Mouse (Mus musculus) embryonic facial prominence, embryonic 12.5 days (tissue): ENCODE measurements around the gene Mark4. TPM values are rescaled to one million over a fixed set of nuclear protein-coding genes. Genes with fewer than 3 reads are reported as not detected.
A peak's percentile ranks its signal among the peaks of the same experiment; 100 is the strongest.

Experiments
- ATAC-seq: fragments of 200-750 bp; cut with Nextera tagmentation; 2 replicates; pipeline ENCODE4 v1.8.0; 2017; ENCODE audit not compliant: insufficient number of reproducible peaks, insufficient read depth, low FRiP score, low TSS enrichment
- H3K27ac ChIP-seq: fragments of 300-500 bp; sonication (generic); 2 replicates; pipeline ENCODE4 v1.5.1; 2016; ENCODE audit warnings: mild to moderate bottlenecking
- H3K27me3 ChIP-seq: fragments of 300-500 bp; sonication (generic); 2 replicates; pipeline ENCODE4 v1.6.1; 2016; ENCODE audit warnings: mild to moderate bottlenecking, moderate library complexity
- H3K36me3 ChIP-seq: fragments of 300-500 bp; sonication (generic); 2 replicates; pipeline ENCODE4 v1.6.1; 2016; ENCODE audit warnings: mild to moderate bottlenecking
- H3K4me1 ChIP-seq: fragments of 300-500 bp; sonication (generic); 2 replicates; pipeline ENCODE4 v1.6.1; 2016
- H3K4me2 ChIP-seq: fragments of 300-500 bp; sonication (generic); replicated peaks from 2 replicates; pipeline ENCODE4 v1.6.1; 2016; ENCODE audit warnings: mild to moderate bottlenecking, moderate library complexity
- H3K4me3 ChIP-seq: fragments of 300-500 bp; sonication (generic); 2 replicates; pipeline ENCODE4 v1.5.1; 2016; ENCODE audit warnings: mild to moderate bottlenecking
- H3K9ac ChIP-seq: fragments of 300-500 bp; sonication (generic); 2 replicates; pipeline ENCODE4 v1.6.1; 2016; ENCODE audit warnings: mild to moderate bottlenecking, moderate library complexity
- H3K9me3 ChIP-seq: fragments of 300-500 bp; sonication (generic); 2 replicates; pipeline ENCODE4 v1.6.1; 2016; ENCODE audit warnings: mild to moderate bottlenecking, moderate library complexity
- WGBS: fragments of 180-500 bp; shearing (Covaris S2); methylation state at CpG from one replicate; pipeline ENCODE4 v1.1.7; 2016; 5-methylcytosine and 5-hydroxymethylcytosine counted together
- polyA plus RNA-seq: library from polyadenylated mRNA; unstranded; fragments of >200 nt; fragmentation: Nextera tagmentation; extraction: Ambion mirVana; gene quantifications from 2 replicates; pipeline ENCODE4 v1.2.1, GENCODE M21; 2016

Mark4 gene
- polyA plus RNA-seq, 1 experiment from 2014 or later: 16.3 TPM

DNA sequence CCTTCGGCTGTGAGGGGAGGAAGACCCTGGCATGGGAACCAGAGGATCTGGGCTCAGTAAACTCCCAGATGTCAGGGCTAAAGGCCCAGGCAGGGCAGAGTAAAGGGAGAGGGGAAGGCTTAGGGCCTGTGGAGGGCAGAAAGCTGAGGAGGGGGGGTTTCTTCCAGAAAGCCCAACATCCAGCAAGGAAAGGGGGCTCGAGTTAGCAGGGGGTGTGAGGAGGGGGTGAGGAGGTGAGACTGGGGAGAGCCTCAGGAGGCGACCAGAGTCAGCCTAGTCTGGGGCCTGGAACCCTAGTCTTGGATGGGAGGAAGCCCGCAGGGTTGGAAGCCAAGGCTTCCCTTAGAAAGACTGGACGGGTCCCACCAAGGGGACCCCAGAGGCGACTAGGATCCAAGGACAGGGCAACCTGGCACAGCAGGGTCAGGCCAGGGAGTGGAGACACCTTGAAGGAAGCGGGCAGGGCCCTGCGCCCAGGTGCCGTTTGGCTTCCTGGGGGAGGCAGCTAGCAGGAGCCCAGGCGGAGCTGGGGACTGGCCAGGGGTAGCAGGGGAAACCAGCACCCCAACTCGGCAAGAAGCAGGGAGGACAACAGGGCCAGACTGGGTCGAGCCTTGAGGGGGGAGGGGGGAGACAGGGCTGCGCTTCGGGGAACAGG, 1.1 kb downstream of the Mark4 start:
- ATAC-seq: no peak; the same call in 1 of the 2 replicates
- WGBS: 6% methylated on average over 14 of the region's 14 CpGs

DNA sequence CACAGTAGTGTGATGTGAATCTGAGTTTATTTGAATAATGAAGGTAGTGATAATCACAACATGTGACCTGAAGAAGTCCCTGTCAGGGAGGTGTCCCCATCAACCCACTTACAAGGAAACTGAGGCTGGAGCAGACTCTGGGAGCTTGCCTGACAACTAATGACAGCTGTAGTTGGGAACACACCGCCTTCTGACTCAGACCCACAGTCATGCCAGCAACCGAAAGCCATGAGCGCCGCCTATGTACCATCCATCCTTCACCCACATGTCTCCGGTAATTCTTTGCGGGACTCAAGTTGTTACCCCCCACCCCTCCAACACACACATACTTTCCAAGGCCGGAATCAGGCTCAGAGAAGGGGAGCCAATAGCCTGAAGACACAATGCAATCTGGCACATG, 2.0 kb downstream of the Mark4 start:
- WGBS: 94% methylated on average over 7 of the region's 7 CpGs
- Histone ChIP-seq H3K9ac (no peak overlapping the region), H3K36me3 (peaks cover 29% of the 10 kb centered on the region), H3K4me2 (peak overlapping the region; percentile 99), H3K4me3 (peak overlapping the region; percentile 97), H3K9me3 (no peaks in the 10 kb centered on the region), H3K27ac (no peak overlapping the region), H3K4me1 (peaks cover 19% of the 10 kb centered on the region), H3K27me3 (no peaks in the 10 kb centered on the region)
- no peak for ATAC-seq

More for the DNA sequence above, 1.1 kb downstream of the Mark4 start:
- peaks cover 19% of the 10 kb centered on the region for H3K4me1 ChIP-seq
- peaks cover 23% of the 10 kb centered on the region for H3K36me3 ChIP-seq
- H3K27me3 ChIP-seq: no peaks in the 10 kb centered on the region
- H3K4me3 ChIP-seq: peak overlapping the region; percentile 97
- no peaks in the 10 kb centered on the region for H3K9me3 ChIP-seq
- peak overlapping the region; percentile 92 for H3K9ac ChIP-seq
- H3K4me2 ChIP-seq: peak overlapping the region; percentile 99
- peak overlapping the region; percentile 87 for H3K27ac ChIP-seq

DNA sequence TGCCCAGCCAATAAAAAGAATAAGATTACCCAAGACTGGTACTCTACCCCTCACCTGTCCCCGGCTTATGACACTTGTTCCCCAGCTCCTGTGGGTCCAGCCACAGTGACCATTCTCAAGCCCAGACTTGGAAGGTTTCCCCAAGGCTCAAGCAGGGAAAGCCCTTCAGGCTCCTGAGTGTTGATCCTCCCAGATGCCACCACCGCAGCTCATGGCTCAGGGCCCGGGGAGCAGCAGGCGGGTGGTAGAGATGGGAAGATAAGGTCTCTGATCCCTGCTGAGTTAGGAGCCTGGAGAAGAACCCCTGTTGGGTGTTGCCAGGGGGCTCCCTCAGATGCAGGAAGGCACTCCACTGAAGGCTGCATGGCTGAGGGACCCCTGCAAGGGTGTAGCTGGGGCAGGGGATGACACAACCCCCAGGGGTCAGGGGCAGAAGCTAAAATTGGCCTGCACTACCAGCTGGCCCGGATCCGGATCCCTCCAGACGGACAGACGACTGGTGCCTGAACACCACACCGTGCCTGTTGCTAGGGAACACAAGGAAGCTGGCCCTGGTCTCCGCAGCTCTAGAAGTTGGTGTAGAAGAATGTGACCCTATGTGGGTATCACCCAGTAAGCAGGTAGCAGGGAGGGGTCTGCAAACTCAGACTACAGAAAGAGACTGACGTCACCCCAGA, 2.7 kb downstream of the Mark4 start:
- no peak for ATAC-seq
- WGBS: 81% methylated on average over 11 of the region's 11 CpGs
- H3K27me3 ChIP-seq: no peaks in the 10 kb centered on the region
- peaks cover 19% of the 10 kb centered on the region for H3K4me1 ChIP-seq
- H3K36me3 ChIP-seq: peaks cover 36% of the 10 kb centered on the region
- no peak overlapping the region for H3K9ac ChIP-seq
- H3K9me3 ChIP-seq: 0 out of 2 replicates have a peak, but pooled peaks cover under 1% of the 10 kb centered on the region
- no peak overlapping the region for H3K27ac ChIP-seq
- no peak overlapping the region for H3K4me3 ChIP-seq
- 0 out of 2 replicates have a peak overlapping the region, but pooled peaks have one; percentile 7 for H3K4me2 ChIP-seq

DNA sequence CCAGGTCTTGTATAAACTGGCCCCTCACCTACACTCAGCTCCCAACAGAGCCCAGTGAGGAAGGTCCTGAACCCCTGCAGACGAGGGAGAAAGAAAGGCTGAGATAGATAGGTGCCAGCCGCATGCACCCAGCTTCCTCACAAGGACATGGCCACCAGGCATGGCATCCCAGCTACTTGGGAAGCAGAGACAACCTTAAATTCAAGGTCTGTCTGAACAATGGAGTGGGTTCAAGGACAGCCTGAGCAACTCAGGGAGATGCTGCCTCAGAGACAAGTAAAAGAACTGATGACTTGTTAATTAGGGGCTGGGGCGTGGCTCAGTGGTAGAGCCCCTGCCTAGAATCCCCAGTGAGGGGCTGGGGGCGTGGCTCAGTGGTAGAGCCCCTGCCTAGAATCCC, 3.4 kb downstream of the Mark4 start:
- 0 out of 2 replicates have a peak, but pooled peaks cover 3% of the 10 kb centered on the region for H3K9me3 ChIP-seq
- H3K27ac ChIP-seq: no peak overlapping the region
- H3K4me2 ChIP-seq: no peak overlapping the region
- H3K27me3 ChIP-seq: no peaks in the 10 kb centered on the region
- H3K9ac ChIP-seq: no peak overlapping the region
- whole genome bisulfite sequencing: 92% methylated on average over 4 of the region's 4 CpGs
- no peak for ATAC-seq
- H3K36me3 ChIP-seq: peaks cover 44% of the 10 kb centered on the region
- no peak overlapping the region for H3K4me3 ChIP-seq
- peaks cover 19% of the 10 kb centered on the region for H3K4me1 ChIP-seq

DNA sequence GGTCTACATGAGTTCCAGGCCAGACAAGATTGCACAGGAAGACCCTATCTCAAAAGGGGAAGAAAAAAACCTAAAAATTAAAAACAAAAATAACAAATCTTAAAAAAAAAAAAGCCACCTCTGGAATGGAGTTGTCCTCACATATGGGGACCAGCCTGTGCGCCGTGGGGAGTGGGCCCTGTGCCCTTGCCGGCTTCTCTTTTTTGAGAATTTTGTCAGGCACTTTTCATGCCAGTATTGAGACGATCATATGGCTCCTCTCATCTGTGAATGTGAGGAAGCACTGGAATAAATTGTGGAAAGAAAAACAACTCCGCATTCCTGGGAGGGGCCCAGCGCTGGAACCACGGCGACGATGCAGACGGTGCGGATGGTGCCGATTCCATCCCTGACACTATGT, 9.5 kb downstream of the Mark4 start:
- Histone ChIP-seq H3K4me2 (no peak overlapping the region), H3K4me3 (no peak overlapping the region), H3K9me3 (0 out of 2 replicates have a peak, but pooled peaks cover 3% of the 10 kb centered on the region), H3K27me3 (no peaks in the 10 kb centered on the region), H3K9ac (no peak overlapping the region), H3K4me1 (no peaks in the 10 kb centered on the region), H3K27ac (no peak overlapping the region), H3K36me3 (peaks cover 80% of the 10 kb centered on the region)
- WGBS: 77% methylated on average over 12 of the region's 12 CpGs
- no peak for ATAC-seq

DNA sequence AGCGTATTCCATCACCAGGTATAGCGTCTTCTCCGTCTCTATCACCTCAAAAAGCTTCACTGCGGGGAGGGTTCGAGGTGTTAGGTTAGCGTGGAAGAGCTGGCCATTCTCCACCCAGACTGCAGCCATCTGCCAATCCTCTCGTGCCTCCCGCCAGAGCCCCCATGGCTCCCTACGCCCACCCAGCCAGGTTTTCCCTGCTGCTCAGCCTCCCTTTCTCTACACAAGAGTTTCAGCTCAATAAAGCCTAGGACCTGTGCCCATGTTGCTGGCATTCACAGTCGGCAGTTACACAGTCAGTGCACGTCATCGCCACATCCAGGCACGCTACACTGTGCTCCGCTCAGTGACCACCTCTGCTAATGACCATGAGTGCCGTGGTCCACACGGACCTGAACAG, 10.9 kb downstream of the Mark4 start:
- H3K4me3 ChIP-seq: no peak overlapping the region
- peaks cover 82% of the 10 kb centered on the region for H3K36me3 ChIP-seq
- no peak overlapping the region for H3K9ac ChIP-seq
- 0 out of 2 replicates have a peak, but pooled peaks cover 3% of the 10 kb centered on the region for H3K9me3 ChIP-seq
- no peak overlapping the region for H3K4me2 ChIP-seq
- H3K27me3 ChIP-seq: no peaks in the 10 kb centered on the region
- no peak for ATAC-seq
- 95% methylated on average over 16 of the region's 16 CpGs for WGBS
- no peaks in the 10 kb centered on the region for H3K4me1 ChIP-seq
- no peak overlapping the region for H3K27ac ChIP-seq

DNA sequence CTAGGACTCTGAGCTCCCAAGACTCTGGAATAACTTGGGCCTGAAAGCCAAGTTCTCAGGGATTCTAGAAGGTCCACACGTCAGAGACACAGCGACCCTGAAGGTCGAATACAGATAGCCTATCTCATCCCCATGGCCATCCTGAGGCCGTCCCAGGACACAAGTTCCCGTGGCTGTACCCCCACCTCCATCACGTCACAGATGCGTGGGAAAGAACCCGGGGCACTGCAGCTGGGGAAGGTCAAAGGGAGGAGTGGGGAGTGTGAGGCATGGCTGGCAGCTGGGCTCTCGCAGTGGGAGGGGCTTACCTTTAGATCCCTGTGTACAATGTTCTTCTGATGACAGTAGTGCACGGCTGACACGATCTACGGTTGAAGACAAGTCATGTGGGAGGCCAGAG, 13.8 kb downstream of the Mark4 start:
- no peaks in the 10 kb centered on the region for H3K27me3 ChIP-seq
- no peaks in the 10 kb centered on the region for H3K4me1 ChIP-seq
- H3K4me2 ChIP-seq: no peak overlapping the region
- H3K36me3 ChIP-seq: peaks cover 86% of the 10 kb centered on the region
- 0 out of 2 replicates have a peak overlapping the region, but pooled peaks have one; percentile 0 for H3K4me3 ChIP-seq
- 87% methylated on average over 12 of the region's 12 CpGs for WGBS
- no peak for ATAC-seq
- H3K9me3 ChIP-seq: no peaks in the 10 kb centered on the region
- no peak overlapping the region for H3K27ac ChIP-seq
- no peak overlapping the region for H3K9ac ChIP-seq

DNA sequence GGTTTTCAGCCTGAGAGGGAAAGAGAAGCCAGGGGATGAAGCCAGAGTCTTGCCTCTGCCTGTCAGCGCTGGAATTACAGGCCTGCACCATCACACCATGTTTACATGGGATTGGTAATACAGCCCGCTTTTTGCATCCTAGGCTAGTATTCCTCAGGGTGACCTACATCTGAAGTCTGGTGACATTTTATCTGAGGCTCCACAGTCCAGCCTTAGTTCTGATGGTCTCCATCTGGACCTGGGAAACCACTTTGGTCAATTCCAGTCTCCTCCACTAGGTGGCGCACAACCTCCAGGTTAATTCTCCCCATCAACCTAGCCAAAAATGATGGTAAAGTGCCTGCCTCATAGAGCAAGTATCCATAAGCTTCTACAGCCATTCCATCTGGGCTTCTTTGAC, 15.3 kb downstream of the Mark4 start:
- H3K27me3 ChIP-seq: no peaks in the 10 kb centered on the region
- no peak for ATAC-seq
- no peak overlapping the region for H3K27ac ChIP-seq
- H3K4me1 ChIP-seq: no peaks in the 10 kb centered on the region
- no peak overlapping the region for H3K9ac ChIP-seq
- WGBS: 42% methylated on average over 3 of the region's 3 CpGs
- H3K36me3 ChIP-seq: peaks cover 84% of the 10 kb centered on the region
- no peaks in the 10 kb centered on the region for H3K9me3 ChIP-seq
- no peak overlapping the region for H3K4me2 ChIP-seq
- no peak overlapping the region for H3K4me3 ChIP-seq

DNA sequence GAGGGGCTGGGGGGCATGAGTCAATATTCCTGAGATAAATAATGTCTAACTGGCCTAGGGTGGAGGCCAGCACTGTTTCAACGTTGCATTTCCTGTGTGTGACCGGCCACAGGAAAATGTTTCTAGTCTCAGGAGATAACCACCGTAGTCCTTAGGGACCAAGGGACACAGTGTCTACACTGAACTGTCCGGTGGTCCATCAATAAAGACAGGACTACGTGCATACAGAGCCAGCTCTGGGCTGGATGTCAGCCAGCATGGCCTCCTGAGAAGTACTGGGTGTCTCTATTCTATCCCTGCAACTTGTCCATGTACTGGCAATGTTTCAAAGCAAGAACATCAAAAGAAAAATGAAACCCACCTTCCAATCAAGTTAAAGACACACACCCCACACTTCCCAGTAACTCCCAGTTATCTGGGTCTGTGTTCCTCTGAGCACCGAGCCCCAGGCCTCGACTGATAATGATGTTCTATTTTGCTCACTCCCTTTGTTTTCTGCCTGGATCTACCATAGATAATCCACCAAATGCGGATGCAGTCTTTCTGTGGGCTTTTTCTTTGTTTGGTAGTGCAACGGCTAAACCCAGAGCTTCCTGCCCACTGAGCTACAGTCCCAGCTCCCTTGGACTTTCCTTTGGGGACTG, 17.1 kb downstream of the Mark4 start:
- Histone ChIP-seq H3K9me3 (no peaks in the 10 kb centered on the region), H3K4me1 (no peaks in the 10 kb centered on the region), H3K4me2 (no peak overlapping the region), H3K4me3 (no peak overlapping the region), H3K9ac (no peak overlapping the region), H3K36me3 (peaks cover 82% of the 10 kb centered on the region), H3K27ac (no peak overlapping the region), H3K27me3 (no peaks in the 10 kb centered on the region)
- 87% methylated on average over 9 of the region's 9 CpGs for WGBS
- no peak for ATAC-seq

DNA sequence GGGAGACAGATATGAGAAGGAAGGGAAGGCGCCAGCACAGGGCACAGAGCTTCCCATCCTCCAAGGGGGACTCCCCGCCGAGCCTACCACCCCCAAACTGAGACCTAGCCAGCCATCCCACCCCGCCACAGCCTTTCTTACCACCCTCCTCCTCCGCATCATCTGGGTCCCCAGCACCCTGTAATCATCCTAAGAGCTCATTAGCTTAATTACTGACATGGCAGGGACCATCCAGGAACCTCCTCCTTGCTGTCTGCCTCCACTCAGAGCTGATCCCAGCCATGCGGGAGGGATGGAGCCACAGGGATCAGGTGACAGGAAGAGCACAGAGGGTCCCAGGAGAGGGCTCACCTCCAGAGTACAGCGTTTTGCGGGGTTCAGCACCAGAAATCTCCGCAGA, 21.6 kb downstream of the Mark4 start:
- H3K4me1 ChIP-seq: no peaks in the 10 kb centered on the region
- peaks cover 90% of the 10 kb centered on the region for H3K36me3 ChIP-seq
- H3K4me3 ChIP-seq: no peak overlapping the region
- H3K27me3 ChIP-seq: no peaks in the 10 kb centered on the region
- no peak overlapping the region for H3K27ac ChIP-seq
- WGBS: 82% methylated on average over 9 of the region's 9 CpGs
- no peaks in the 10 kb centered on the region for H3K9me3 ChIP-seq
- H3K9ac ChIP-seq: no peak overlapping the region
- ATAC-seq: no peak
- H3K4me2 ChIP-seq: no peak overlapping the region

DNA sequence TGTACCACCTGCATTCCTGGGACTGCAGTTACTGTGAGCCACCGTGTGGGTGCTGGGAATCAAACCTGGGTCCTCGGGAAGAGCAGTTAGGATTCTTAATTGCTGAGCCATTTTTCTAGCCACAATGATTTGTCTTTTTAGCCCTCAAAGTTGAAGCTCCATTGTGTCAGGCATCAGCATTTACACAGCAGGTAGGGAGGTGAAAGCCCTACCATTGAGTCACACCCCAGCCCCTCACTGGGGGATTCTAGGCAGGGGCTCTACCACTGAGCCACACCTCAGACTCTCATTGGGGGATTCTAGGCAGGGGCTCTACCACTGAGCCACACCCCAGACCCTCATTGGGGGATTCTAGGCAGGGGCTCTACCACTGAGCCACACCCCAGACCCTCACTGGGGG, 22.3 kb downstream of the Mark4 start:
- Histone ChIP-seq H3K4me2 (no peak overlapping the region), H3K9me3 (no peaks in the 10 kb centered on the region), H3K9ac (no peak overlapping the region), H3K4me1 (no peaks in the 10 kb centered on the region), H3K36me3 (peaks cover 90% of the 10 kb centered on the region), H3K4me3 (no peak overlapping the region), H3K27me3 (no peaks in the 10 kb centered on the region), H3K27ac (no peak overlapping the region)
- ATAC-seq: no peak
- WGBS: 97% methylated on average over 2 of the region's 2 CpGs

DNA sequence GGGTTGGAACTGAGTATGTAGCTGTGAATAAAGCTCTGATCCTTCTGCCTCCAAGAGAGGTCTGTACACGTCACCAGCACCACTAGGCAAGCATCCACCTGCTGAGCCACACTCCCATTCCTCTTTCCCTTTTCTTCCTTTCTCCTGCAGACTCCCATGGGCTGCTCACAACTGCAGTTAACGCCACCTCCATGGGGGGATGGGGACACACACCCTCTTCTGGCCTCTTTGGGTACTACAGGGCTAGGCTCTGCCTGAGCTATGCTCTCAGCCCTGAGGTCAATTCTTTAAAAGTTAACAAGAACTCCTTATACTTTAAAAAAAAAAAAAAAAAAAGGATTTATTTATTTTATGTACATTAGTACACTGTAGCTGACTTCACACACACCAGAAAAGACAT, 26.1 kb downstream of the Mark4 start:
- ATAC-seq: no peak
- no peak overlapping the region for H3K27ac ChIP-seq
- H3K27me3 ChIP-seq: no peaks in the 10 kb centered on the region
- H3K4me3 ChIP-seq: no peak overlapping the region
- H3K4me2 ChIP-seq: no peak overlapping the region
- no peaks in the 10 kb centered on the region for H3K4me1 ChIP-seq
- 95% methylated on average over 2 of the region's 2 CpGs for WGBS
- peaks cover 98% of the 10 kb centered on the region for H3K36me3 ChIP-seq
- no peak overlapping the region for H3K9ac ChIP-seq
- H3K9me3 ChIP-seq: no peaks in the 10 kb centered on the region
